Mouse (Mus musculus) cerebellum, adult 2 months (tissue): Measurements from ENCODE around the gene Cep72. TPM values are rescaled to one million over a fixed set of nuclear protein-coding genes. Genes with fewer than 3 reads are reported as not detected.
A peak's percentile ranks its signal among the peaks of the same experiment; 100 is the strongest.
"Not testable (repeated sequence)": the region's sequence is repeated elsewhere in the genome, so short reads cannot be mapped to it uniquely, and the experiment has no call there.

ENCODE experiments used
- DNase-seq, 2 experiments: peaks; one replicate each; pipeline ENCODE4 v3.0.0; 2021
- H3K27ac ChIP-seq: fragments of 200-500 bp; 2 replicates; pipeline ENCODE4 v1.5.1; 2012; ENCODE audit warnings: low read length, control low read depth, inconsistent platforms; ENCODE audit not compliant: insufficient read depth
- H3K27me3 ChIP-seq: fragments of 200-500 bp; 2 replicates; pipeline ENCODE4 v1.6.1; 2012; ENCODE audit warnings: inconsistent platforms, mild to moderate bottlenecking, low read length, moderate library complexity; ENCODE audit not compliant: control insufficient read depth, insufficient read depth
- H3K4me1 ChIP-seq: fragments of 200-500 bp; 2 replicates; pipeline ENCODE4 v1.6.1; 2011; ENCODE audit warnings: low read length; ENCODE audit not compliant: control insufficient read depth, insufficient read depth
- H3K4me3 ChIP-seq: fragments of 200-500 bp; replicated peaks from 2 replicates; pipeline ENCODE3; 2011; ENCODE audit warnings: mild to moderate bottlenecking, low read depth, low read length, control low read depth; ENCODE audit not compliant: insufficient read depth
- CTCF ChIP-seq: fragments of 200-500 bp; IDR thresholded peaks from 2 replicates; pipeline ENCODE4 v1.5.1; 2011; ENCODE audit warnings: low read depth, mild to moderate bottlenecking, control low read depth, low read length, moderate library complexity, borderline replicate concordance; ENCODE audit not compliant: insufficient read depth
- POLR2A ChIP-seq: fragments of 200-500 bp; IDR thresholded peaks from 2 replicates; pipeline ENCODE4 v1.6.1; 2011; ENCODE audit warnings: low read length, control low read depth, borderline replicate concordance; ENCODE audit not compliant: insufficient read depth
- WGBS: fragments of 180-500 bp; shearing (Covaris S2); methylation state at CpG from one replicate; pipeline ENCODE4 v1.1.7; 2018; 5-methylcytosine and 5-hydroxymethylcytosine counted together
- polyA plus RNA-seq: library from polyadenylated mRNA; depleted of rRNA; stranded (reverse); fragments of >200 nt; gene quantifications from 2 replicates; pipeline ENCODE4 v1.2.3, GENCODE M21; 2012

The Cep72 gene
- polyA plus RNA-seq, 1 experiment: 8.2 TPM

DNA sequence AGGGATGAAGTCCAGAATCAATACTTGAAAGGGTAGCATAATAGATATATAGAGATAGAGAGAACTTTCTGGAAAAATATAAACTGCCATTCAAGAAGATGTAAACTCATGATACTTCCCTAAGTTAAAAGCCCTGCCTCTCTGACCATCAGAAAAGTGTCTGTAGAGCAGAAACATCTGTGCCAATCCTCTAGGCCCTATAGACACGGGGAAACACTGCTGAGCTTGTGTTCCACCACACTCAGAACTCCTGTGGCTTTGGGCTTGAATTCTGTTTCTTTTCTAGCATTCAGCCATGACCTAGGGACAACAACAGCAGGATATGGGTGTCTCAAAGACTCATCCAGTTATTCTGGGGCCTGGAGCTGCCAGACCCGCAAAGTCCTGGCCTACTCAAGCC lies 33.8 kb upstream of the Cep72 start:
- 56% methylated on average over 2 of the region's 2 CpGs for WGBS
- no peak overlapping the region for H3K27ac ChIP-seq
- no peaks in the 10 kb centered on the region for H3K4me1 ChIP-seq
- TF ChIP-seq POLR2A: no peak
- TF ChIP-seq CTCF: no peak
- H3K4me3 ChIP-seq: no peak overlapping the region
- no peaks in the 10 kb centered on the region for H3K27me3 ChIP-seq
- DNase-seq: no peak

GRCm38 (mm10) chr13:74090265-74090664 lies 28.2 kb upstream of the Cep72 start:
- Histone ChIP-seq H3K4me3 (no peak overlapping the region), H3K27me3 (no peaks in the 10 kb centered on the region), H3K4me1 (no peaks in the 10 kb centered on the region), H3K27ac (no peak overlapping the region)
- no peak for DNase-seq
- 76% methylated on average over 3 of the region's 3 CpGs for WGBS
- TF ChIP-seq CTCF (no peak), POLR2A (no peak)

DNA sequence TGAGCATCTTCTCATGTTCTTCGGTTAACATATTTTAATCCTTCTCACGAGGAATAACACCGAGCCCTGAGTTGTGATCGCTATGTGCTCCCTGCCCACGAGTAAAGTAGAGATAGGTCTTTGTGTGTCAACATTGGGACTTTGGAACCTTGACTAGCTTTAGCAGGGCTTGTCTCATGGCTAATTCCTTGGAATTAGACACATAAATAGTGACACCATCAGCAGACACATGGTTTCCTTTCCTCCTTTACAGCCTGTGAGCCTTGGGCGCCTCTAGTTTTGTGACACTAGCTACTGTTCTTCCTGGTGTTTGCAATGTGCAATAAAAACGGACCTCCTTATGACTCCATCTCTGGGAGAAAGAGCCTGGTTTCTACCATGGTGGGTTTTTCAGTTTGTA lies 11.3 kb upstream of the Cep72 start:
- WGBS: 87% methylated on average over 7 of the region's 7 CpGs
- Histone ChIP-seq H3K4me3 (no peak overlapping the region), H3K27me3 (no peaks in the 10 kb centered on the region), H3K27ac (no peak overlapping the region), H3K4me1 (no peaks in the 10 kb centered on the region)
- no peak for TF ChIP-seq CTCF
- TF ChIP-seq POLR2A: no peak
- DNase-seq: no peak

- no peak for DNase-seq
- H3K27ac ChIP-seq: no peak overlapping the region
- TF ChIP-seq CTCF: no peak
- TF ChIP-seq POLR2A: no peak
- no peaks in the 10 kb centered on the region for H3K27me3 ChIP-seq
- H3K4me3 ChIP-seq: no peak overlapping the region
- 67% methylated on average over 3 of the region's 3 CpGs for WGBS
- H3K4me1 ChIP-seq: no peaks in the 10 kb centered on the region
Measured at GRCm38 (mm10) chr13:74071714-74072113, 9.6 kb upstream of the Cep72 start.

- 54% methylated on average over 1 of the region's 1 CpGs for WGBS
- H3K27ac ChIP-seq, H3K4me3 ChIP-seq, DNase-seq, H3K27me3 ChIP-seq, H3K4me1 ChIP-seq: not testable (repeated sequence)
Measured at GRCm38 (mm10) chr13:74071244-74071643, 9.1 kb upstream of the Cep72 start.

- Histone ChIP-seq H3K27me3 (no peaks in the 10 kb centered on the region), H3K4me1 (no peaks in the 10 kb centered on the region), H3K4me3 (no peak overlapping the region), H3K27ac (no peak overlapping the region)
- TF ChIP-seq CTCF (no peak), POLR2A (no peak)
- no peak for DNase-seq
- whole genome bisulfite sequencing: 86% methylated on average over 1 of the region's 1 CpGs
Measured at GRCm38 (mm10) chr13:74066576-74066975, 4.5 kb upstream of the Cep72 start.

DNA sequence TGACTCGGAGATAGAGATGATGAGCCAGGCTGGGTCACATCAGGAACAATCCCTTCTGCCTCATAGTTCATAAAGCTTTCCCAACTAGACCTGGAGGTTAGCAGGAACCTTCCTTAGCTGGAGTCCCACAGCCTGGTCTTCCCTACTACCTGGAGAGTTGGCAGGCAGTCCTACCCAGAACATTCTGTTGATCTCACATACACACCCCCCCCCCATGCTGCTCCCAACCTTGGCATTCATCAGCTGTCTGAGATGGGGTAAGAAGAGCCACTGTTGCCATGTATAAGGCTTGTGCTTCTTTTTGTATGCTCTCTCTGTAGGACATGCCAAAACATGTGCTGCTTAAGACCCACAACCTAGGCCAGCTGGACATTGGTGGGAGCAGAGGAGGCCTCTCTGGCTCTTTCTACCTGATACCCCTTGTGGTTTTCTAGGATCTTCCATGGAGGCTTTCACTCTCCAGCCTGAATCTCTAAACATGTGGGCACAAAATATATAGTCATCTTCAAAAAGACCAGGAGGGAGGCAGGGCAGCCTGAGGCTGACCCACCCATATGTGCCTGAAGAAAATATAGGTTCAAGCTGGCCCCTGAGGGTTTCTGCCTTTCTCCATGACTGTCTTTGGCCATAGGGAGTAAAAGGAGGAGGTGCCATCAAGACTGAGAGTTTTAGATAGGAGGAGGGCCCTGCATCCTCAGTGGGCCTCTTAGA lies 1.4 kb upstream of the Cep72 start:
- WGBS: 75% methylated on average over 1 of the region's 1 CpGs
- H3K4me3 ChIP-seq: no peak overlapping the region
- TF ChIP-seq CTCF (no peak), POLR2A (no peak)

GRCm38 (mm10) chr13:74062378-74063128 lies 454 bp upstream of the Cep72 start:
- H3K4me1 ChIP-seq: no peaks in the 10 kb centered on the region
- no peaks in the 10 kb centered on the region for H3K27me3 ChIP-seq
- no peak for TF ChIP-seq CTCF
- no peak for TF ChIP-seq POLR2A
- DNase-seq: no peak
- 29% methylated on average over 11 of the region's 11 CpGs for WGBS
- H3K4me3 ChIP-seq: peak overlapping the region; percentile 96
- no peak overlapping the region for H3K27ac ChIP-seq

More for the DNA sequence above, 1.4 kb upstream of the Cep72 start:
- no peak for DNase-seq
- H3K27me3 ChIP-seq: no peaks in the 10 kb centered on the region
- no peak overlapping the region for H3K27ac ChIP-seq
- no peaks in the 10 kb centered on the region for H3K4me1 ChIP-seq
